35 mouse cellular contexts compared by ENCODE assay signal in genomic region chr4:16524908-16525307, GRCm38 (mm10).
"Had no signal": no experiment of that assay in that cellular context is flagged by ENCODE, and none has a peak within 500 bp of the region (broad histone marks: within the 10 kb centered on the region; RNA-seq: fewer than 3 reads in every experiment).

No protein-coding gene starts in this region.

- DNase-seq: heart, postnatal 10 days; heart, postnatal 14 days; heart, postnatal 36 days; heart, postnatal 4 days; kidney, adult 11 months; kidney, adult 18-20 months; kidney, adult 2 months; kidney, adult 8-10 months; kidney, adult 9 months; kidney, postnatal 10 days; kidney, postnatal 14 days; kidney, postnatal 25 days; kidney, postnatal 36 days; kidney, postnatal 4 days; layer of hippocampus, adult 9-11 months; layer of hippocampus, postnatal 36 days had no signal

- H3K27ac ChIP-seq: heart, embryonic 10.5 days; heart, embryonic 13.5 days; heart, embryonic 15.5 days; hindbrain, embryonic 10.5 days; hindbrain, embryonic 12.5 days; hindbrain, embryonic 13.5 days; hindbrain, embryonic 14.5 days; hindbrain, embryonic 15.5 days; hindbrain, postnatal 0 days; intestine, embryonic 15.5 days; kidney, embryonic 15.5 days; kidney, postnatal 0 days; layer of hippocampus, adult 2 months; left cerebral cortex, adult 2 months had no signal

- H3K9ac ChIP-seq: heart, embryonic 13.5 days; heart, embryonic 15.5 days; hindbrain, embryonic 12.5 days; hindbrain, embryonic 13.5 days; hindbrain, embryonic 14.5 days; hindbrain, embryonic 15.5 days; intestine, embryonic 15.5 days; kidney, embryonic 15.5 days had no signal

- H3K27me3 ChIP-seq: heart, embryonic 13.5 days; heart, embryonic 15.5 days; hindbrain, embryonic 12.5 days; hindbrain, embryonic 13.5 days; hindbrain, embryonic 15.5 days; intestine, embryonic 15.5 days; kidney, embryonic 15.5 days had no signal

- H3K9me3 ChIP-seq: heart, embryonic 10.5 days; heart, embryonic 13.5 days; heart, embryonic 15.5 days; hindbrain, embryonic 10.5 days; hindbrain, embryonic 12.5 days; hindbrain, embryonic 13.5 days; hindbrain, embryonic 15.5 days; intestine, embryonic 15.5 days; kidney, embryonic 15.5 days had no signal

- H3K4me2 ChIP-seq: heart, embryonic 11.5 days; heart, embryonic 13.5 days; heart, embryonic 15.5 days; hindbrain, embryonic 12.5 days; hindbrain, embryonic 13.5 days; hindbrain, embryonic 14.5 days; hindbrain, embryonic 15.5 days; intestine, embryonic 15.5 days; kidney, embryonic 15.5 days had no signal

- H3K4me3 ChIP-seq: heart, embryonic 10.5 days; heart, embryonic 13.5 days; heart, embryonic 15.5 days; hindbrain, embryonic 10.5 days; hindbrain, embryonic 12.5 days; hindbrain, embryonic 13.5 days; hindbrain, embryonic 15.5 days; intestine, embryonic 15.5 days; kidney, embryonic 15.5 days; layer of hippocampus, adult 2 months; left cerebral cortex, adult 2 months had no signal

- ATAC-seq: hindbrain, embryonic 16.5 days; hindbrain, postnatal 0 days; inflammation-experienced regulatory T-cells, adult 6 months; intestine, embryonic 15.5 days; intestine, embryonic 16.5 days; intestine, postnatal 0 days had no signal

- H3K4me1 ChIP-seq: heart, embryonic 10.5 days; heart, embryonic 13.5 days; heart, embryonic 15.5 days; hindbrain, embryonic 10.5 days; hindbrain, embryonic 12.5 days; hindbrain, embryonic 13.5 days; hindbrain, embryonic 15.5 days; intestine, embryonic 15.5 days; kidney, embryonic 15.5 days had no signal

- H3K36me3 ChIP-seq: heart, embryonic 10.5 days; heart, embryonic 13.5 days; heart, embryonic 15.5 days; hindbrain, embryonic 10.5 days; hindbrain, embryonic 12.5 days; hindbrain, embryonic 13.5 days; hindbrain, embryonic 15.5 days; intestine, embryonic 15.5 days; kidney, embryonic 15.5 days had no signal
